Mouse (Mus musculus) bone marrow, adult 2 months (tissue): ENCODE measurements at regions not wholly inside any gene's neighbourhood (a gene's known extent, or its start where the extent isn't known, plus 50 kb on each side); places are given as distances from the start of the nearest gene placed in this dataset.

Source experiments
- CTCF ChIP-seq: fragments of 200-500 bp; IDR thresholded peaks from 2 replicates; pipeline ENCODE4 v1.5.1; 2011; ENCODE audit warnings: low read length, control low read depth; ENCODE audit not compliant: control insufficient read depth, insufficient read depth
- POLR2A ChIP-seq: fragments of 200-500 bp; IDR thresholded peaks from 2 replicates; pipeline ENCODE4 v1.6.1; 2011; ENCODE audit warnings: low read depth, mild to moderate bottlenecking, control low read depth, low read length, borderline replicate concordance; ENCODE audit not compliant: control insufficient read depth

GRCm38 (mm10) chr13:55909941-55910340 is 73.9 kb upstream of the Pitx1 start:
- TF ChIP-seq POLR2A: no peak
- no peak for TF ChIP-seq CTCF
